Mouse (Mus musculus) urinary bladder, postnatal 0 days (tissue): Measurements from ENCODE around the gene Cenpt. TPM values are rescaled to one million over a fixed set of nuclear protein-coding genes. Genes with fewer than 3 reads are reported as not detected.

Experiments used
- polyA plus RNA-seq: library from polyadenylated mRNA; unstranded; fragments of >200 nt; fragmentation: Nextera tagmentation; extraction: Ambion mirVana; gene quantifications from 2 replicates; pipeline ENCODE4 v1.2.1, GENCODE M21; 2015

Gene Cenpt
- polyA plus RNA-seq, result 12.8 and 15.9 TPM in 2 replicates

GRCm38 (mm10) chr8:105853178-105853577 is at the start of gene Cenpt:
Gene Cenpt (minus strand): TSS chr8:105853278.

DNA sequence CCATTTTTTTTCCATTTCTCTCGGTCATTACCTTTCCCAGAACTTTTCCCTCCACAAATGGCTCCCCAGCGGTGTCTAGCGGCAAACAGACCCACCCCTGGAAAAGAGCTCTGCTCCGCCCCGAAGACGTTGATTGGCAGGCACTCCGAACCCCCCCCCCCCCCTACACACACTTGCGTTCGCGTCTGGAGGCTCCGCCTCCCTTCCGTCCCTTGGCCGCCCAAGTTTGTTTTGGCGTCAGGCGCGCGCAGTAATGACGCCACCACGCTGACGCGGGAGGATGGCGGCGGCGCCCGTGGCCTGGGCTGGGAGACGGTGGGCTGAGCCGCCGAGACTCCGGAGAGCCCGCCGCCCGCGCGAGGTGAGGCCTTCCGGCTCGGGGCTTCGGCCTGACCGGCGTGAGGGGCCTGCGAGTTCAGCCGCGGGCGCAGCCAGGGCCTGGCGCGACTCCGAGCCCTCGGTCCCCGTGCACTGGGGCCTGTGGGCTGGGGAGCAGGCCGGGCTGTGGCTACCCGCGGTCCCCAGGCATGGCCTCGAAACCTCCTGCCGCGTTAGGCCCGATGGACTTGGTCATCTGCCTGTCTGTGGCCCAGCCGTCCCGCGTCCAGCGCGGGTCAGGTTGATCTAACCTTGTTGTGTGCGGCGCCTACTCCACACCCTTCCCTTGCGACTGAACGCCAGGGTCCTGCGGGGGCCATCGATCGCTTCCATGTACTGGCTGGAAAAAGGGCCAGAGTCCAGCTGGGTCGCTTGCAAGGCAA is 47.3 kb upstream of the Cenpt start, which contains the start of gene Pskh1:
Gene Pskh1, plus strand, starts transcription at position 262 of the 761 bp plus-strand sequence.

DNA sequence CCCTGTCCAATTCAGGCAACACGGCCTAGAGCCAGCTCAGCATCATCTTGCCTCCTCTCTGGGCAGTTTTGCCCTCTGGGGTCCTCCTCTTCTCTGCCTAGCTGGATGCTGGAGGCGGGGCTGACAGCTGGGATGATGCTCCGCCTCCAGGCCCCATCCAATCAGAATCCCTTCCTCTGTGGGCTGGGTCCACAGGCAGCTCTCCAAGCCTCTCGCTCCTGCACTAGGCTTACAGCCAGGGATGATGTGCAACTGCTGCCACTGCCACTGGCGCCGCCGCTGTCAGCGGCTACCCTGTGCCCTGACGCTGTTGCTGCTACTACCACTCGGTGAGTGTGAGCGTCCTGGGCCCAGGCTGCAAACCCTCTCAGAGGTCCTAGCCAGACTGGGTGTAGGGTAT is 40.3 kb upstream of the Cenpt start, which contains the start of gene Nrn1l:
Gene Nrn1l, plus strand, starts transcription at position 229 of the 400 bp plus-strand sequence.

DNA sequence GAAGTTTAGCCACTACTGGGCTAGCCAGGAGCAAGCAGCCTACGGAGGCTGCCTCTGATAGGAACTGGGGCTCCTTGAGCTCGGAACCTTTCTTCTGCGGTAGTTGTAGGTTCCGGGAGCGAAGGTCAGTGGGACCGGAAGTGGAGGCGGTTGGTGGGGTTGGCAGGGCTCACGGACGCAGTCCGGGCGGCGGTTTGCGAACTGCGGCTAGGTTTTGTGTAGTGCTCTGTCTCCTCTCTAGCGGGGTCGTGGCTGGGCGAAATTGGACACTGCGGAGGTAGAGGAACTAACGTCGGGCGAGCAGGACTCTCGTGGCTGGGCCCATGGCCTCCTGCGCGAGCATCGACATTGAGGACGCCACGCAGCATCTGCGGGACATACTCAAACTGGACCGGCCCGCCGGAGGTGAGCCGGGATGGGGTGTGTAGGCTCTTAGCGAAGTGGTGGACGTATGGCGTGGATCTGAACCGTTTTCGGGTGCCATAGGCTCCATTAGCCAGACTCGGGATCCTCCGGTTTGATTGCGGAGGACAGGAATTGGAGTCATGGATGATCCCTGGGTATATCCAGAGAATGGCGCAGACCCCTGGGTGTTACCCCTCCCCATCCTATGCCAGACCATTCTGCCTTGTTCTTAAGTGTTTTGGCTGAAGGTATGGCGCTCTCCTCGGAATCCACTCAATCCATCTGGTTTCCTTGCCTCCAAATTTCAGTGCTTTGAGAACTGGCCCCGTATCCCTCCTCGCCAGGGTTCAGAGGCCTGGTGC is 27.9 kb upstream of the Cenpt start, which contains the start of gene Edc4:
Gene Edc4, plus strand, starts transcription at position 128 of the 767 bp plus-strand sequence.

GRCm38 (mm10) chr8:105860143-105860981 is 7.3 kb upstream of the Cenpt start, which contains the start of gene Nutf2:
Gene Nutf2 (plus strand): TSS chr8:105860580.

DNA sequence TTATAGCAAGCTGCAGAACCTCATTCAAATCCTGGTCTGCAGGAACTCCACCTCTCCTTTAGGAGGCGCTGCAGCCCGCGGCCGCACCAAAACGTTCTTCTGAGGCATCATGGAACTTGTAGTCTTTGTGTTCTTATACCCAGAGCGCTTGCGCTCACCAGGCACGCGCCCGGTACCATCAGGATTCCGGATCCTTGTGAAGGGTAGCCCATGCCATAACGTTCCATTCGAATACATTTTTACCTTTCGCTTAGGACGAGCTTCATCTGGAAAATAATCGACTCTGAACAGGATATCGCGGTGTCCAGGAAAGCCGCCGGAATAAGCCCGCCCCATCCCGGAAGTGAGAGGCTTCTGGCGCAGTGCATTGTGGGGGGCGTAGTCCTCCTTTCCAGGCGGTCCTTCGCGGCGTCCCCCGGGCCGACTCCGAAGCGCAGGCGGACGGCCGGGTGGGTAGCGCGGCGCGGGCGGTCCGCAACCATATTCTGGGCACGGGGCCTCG is 1.7 kb upstream of the Cenpt start, which contains the start of gene Thap11:
Gene Thap11, plus strand, starts transcription at position 418 of the 502 bp plus-strand sequence.

DNA sequence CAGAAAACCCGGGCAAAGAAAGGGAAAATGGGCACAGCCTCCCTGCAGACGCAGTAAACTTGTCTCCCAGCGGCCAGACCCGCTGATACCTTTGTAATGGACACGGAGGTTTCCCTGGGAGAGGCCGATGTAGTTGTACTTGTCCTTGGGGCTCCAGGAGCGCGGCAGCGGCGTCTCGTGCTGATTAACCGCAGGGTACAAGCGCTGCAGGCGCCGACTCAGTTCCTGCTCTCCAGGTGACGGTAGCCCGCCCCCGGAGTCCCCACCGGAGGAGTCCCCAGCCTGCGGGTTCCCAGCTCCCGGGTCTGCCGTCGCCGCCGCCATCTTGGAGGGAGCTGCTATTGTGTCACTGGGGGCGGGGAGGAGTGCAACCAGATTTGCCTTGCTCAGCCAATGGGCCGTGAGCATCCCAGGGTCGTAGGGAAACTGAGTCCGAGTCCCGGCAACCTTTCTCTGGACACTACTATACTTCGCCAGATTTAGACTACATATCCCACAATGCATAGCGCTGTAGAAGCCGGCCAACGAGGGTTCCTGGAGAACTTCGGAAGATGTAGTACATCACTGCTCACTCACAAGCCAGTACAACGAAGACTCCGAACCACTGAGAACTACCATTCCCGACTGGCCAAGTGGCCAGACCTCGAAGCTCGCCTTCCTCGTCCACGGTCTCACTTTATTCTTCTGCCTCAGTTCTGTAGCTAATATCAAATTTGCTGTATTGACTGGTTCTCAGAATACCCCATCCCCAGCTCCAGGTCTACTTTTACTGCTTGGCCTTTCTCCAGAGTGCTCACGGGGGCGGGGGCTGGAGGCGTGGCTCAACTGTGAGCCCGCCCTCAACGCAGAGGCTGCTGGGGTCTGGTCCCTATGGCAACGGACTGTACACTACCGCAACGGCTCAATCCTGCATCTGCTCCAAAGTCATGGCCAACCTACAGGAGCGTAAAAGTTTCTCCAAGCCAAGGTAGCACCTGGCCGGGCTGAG is 25.9 kb downstream of the Cenpt start, which contains the start of the genes Ranbp10 and Tsnaxip1:
Gene Ranbp10, minus strand, starts transcription at position 490 of the 988 bp plus-strand sequence.
Gene Tsnaxip1, plus strand, starts transcription at position 871 of the 988 bp plus-strand sequence.

Other genes with a start within 250 kb of the Cenpt start
- gene Ripor1, start 248.0 kb downstream of the Cenpt start, polyA plus RNA-seq, result 17.4 and 20.9 TPM in 2 replicates
- gene Ctcf, start 216.7 kb downstream of the Cenpt start, polyA plus RNA-seq, result 40.8 and 44.2 TPM in 2 replicates
- 9.2 and 13.5 TPM in 2 replicates for gene Agrp, start 215.9 kb downstream of the Cenpt start, polyA plus RNA-seq
- gene Carmil2, start 167.0 kb downstream of the Cenpt start, polyA plus RNA-seq, result 0.08 and 0.12 TPM in 2 replicates
- gene Acd, start 152.2 kb downstream of the Cenpt start, polyA plus RNA-seq, result 28.8 and 29.9 TPM in 2 replicates
- 10.8 and 11.4 TPM in 2 replicates for gene Pard6a, start 152.1 kb downstream of the Cenpt start, polyA plus RNA-seq
- not detected in 2 replicates for gene 4933405L10Rik, start 145.6 kb downstream of the Cenpt start, polyA plus RNA-seq
- 6.3 and 6.6 TPM in 2 replicates for gene Enkd1, start 145.1 kb downstream of the Cenpt start, polyA plus RNA-seq
- gene Gfod2, start 94.6 kb downstream of the Cenpt start, polyA plus RNA-seq, result 8.4 and 11.5 TPM in 2 replicates
- 5.3 and 5.5 TPM in 2 replicates for gene Ranbp10, start 25.9 kb downstream of the Cenpt start, polyA plus RNA-seq
- not detected in 2 replicates for gene Tsnaxip1, start 25.5 kb downstream of the Cenpt start, polyA plus RNA-seq
- gene Thap11, start 1.9 kb upstream of the Cenpt start, polyA plus RNA-seq, result 34.7 and 37.6 TPM in 2 replicates
- gene Nutf2, start 7.3 kb upstream of the Cenpt start, polyA plus RNA-seq, result 135 and 151 TPM in 2 replicates
- 16.9 and 18.8 TPM in 2 replicates for gene Edc4, start 27.6 kb upstream of the Cenpt start, polyA plus RNA-seq
- gene Nrn1l, start 40.3 kb upstream of the Cenpt start, polyA plus RNA-seq, result 0.30 and 0.36 TPM in 2 replicates
- gene Pskh1, start 47.2 kb upstream of the Cenpt start, polyA plus RNA-seq, result 16.9 and 17.5 TPM in 2 replicates
- 0.40 and 0.55 TPM in 2 replicates for gene Ctrl, start 80.6 kb upstream of the Cenpt start, polyA plus RNA-seq
- 41.7 and 50.9 TPM in 2 replicates for gene Psmb10, start 85.2 kb upstream of the Cenpt start, polyA plus RNA-seq
- gene Lcat, start 90.1 kb upstream of the Cenpt start, polyA plus RNA-seq, result 0.81 and 0.85 TPM in 2 replicates
- gene Slc12a4, start 112.8 kb upstream of the Cenpt start, polyA plus RNA-seq, result 33.0 and 35.3 TPM in 2 replicates
- 0.18 TPM in 1 of 2 replicates, not detected in the other for gene Dpep3, start 126.2 kb upstream of the Cenpt start, polyA plus RNA-seq
- 12.1 and 13.2 TPM in 2 replicates for gene Dus2, start 138.1 kb upstream of the Cenpt start, polyA plus RNA-seq
- gene Dpep2nb, start 152.7 kb upstream of the Cenpt start, polyA plus RNA-seq, result not detected in 2 replicates
- 10.4 and 11.0 TPM in 2 replicates for gene Ddx28, start 158.6 kb upstream of the Cenpt start, polyA plus RNA-seq
- gene Nfatc3, start 205.6 kb upstream of the Cenpt start, polyA plus RNA-seq, result 2.9 and 3.2 TPM in 2 replicates